Mouse (Mus musculus) granulocyte monocyte progenitor cell, adult 5-6 weeks (primary cell): ENCODE results near the gene Bpifb1. TPM values are rescaled to one million over a fixed set of nuclear protein-coding genes. Genes with fewer than 3 reads are reported as not detected.
"Not testable (repeated sequence)": the region's sequence is repeated elsewhere in the genome, so short reads cannot be mapped to it uniquely, and the experiment has no call there.

ENCODE experiments used
- ATAC-seq: replicated peaks from 2 replicates; pipeline ENCODE4 v1.8.0; 2016; ENCODE audit warnings: mild to moderate bottlenecking, moderate TSS enrichment, inconsistent platforms; ENCODE audit not compliant: poor library complexity, severe bottlenecking
- total RNA-seq, 2 experiments: library from RNA; stranded (forward) in 1 of 2; stranded (reverse) in 1 of 2; fragments of 200-712, 200-1000 nt in 1 of 2; fragments of >200 nt in 1 of 2; fragmentation: Nextera tagmentation in 1 of 2; gene quantifications; 2 replicates each; pipeline ENCODE4 v1.2.3; 2014 to 2017

The Bpifb1 gene
- total RNA-seq, 2 experiments from 2014 or later = not detected

GRCm38 (mm10) chr2:154209112-154209511 is 18.5 kb downstream of the Bpifb1 start:
- ATAC-seq = peak; percentile 33; the same call in 1 of the 2 replicates

- ATAC-seq = no peak
These were observed 20.5 kb downstream of the Bpifb1 start for GRCm38 (mm10) chr2:154211121-154211520.

GRCm38 (mm10) chr2:154211881-154212280 is 21.3 kb downstream of the Bpifb1 start:
- ATAC-seq = no peak

GRCm38 (mm10) chr2:154215191-154215590 is 24.6 kb downstream of the Bpifb1 start:
- ATAC-seq = peak; percentile 72

- peak; percentile 74 for ATAC-seq
These were observed 29.3 kb downstream of the Bpifb1 start for GRCm38 (mm10) chr2:154219950-154220349.

GRCm38 (mm10) chr2:154223265-154223916 is 32.8 kb downstream of the Bpifb1 start, which contains the start of gene Bpifb5:
Bpifb5 (plus strand) TSS chr2:154223742.
- peak; percentile 68 for ATAC-seq

GRCm38 (mm10) chr2:154223917-154224273 is 33.3 kb downstream of the Bpifb1 start:
- no peak for ATAC-seq

- no peak for ATAC-seq
These were observed 36.4 kb downstream of the Bpifb1 start for GRCm38 (mm10) chr2:154226991-154227390.

GRCm38 (mm10) chr2:154227830-154228229 is 37.2 kb downstream of the Bpifb1 start:
- no peak for ATAC-seq

- ATAC-seq = no peak
These were observed 42.8 kb downstream of the Bpifb1 start for GRCm38 (mm10) chr2:154233426-154233825.

GRCm38 (mm10) chr2:154240771-154241170 is 50.2 kb downstream of the Bpifb1 start:
- no peak for ATAC-seq

GRCm38 (mm10) chr2:154242726-154243125 is 52.1 kb downstream of the Bpifb1 start:
- not testable (repeated sequence) for ATAC-seq

GRCm38 (mm10) chr2:154243356-154244036 is 52.9 kb downstream of the Bpifb1 start:
- ATAC-seq = no peak

GRCm38 (mm10) chr2:154245322-154245721 is 54.7 kb downstream of the Bpifb1 start:
- ATAC-seq = no peak

- ATAC-seq = peak; percentile 96
These were observed 64.6 kb downstream of the Bpifb1 start for GRCm38 (mm10) chr2:154255254-154255653.

- ATAC-seq = no peak
These were observed 65.2 kb downstream of the Bpifb1 start for GRCm38 (mm10) chr2:154255770-154256169.

GRCm38 (mm10) chr2:154257554-154257953 is 66.9 kb downstream of the Bpifb1 start, which contains the start of gene Bpifb9a:
Bpifb9a (plus strand) TSS chr2:154257854.
- not testable (repeated sequence) for ATAC-seq

GRCm38 (mm10) chr2:154264397-154264796 is 73.8 kb downstream of the Bpifb1 start:
- ATAC-seq = peak; percentile 99
